Mouse (Mus musculus): ENCODE results near the gene Cntnap5a. TPM values are rescaled to one million over a fixed set of nuclear protein-coding genes. Genes with fewer than 3 reads are reported as not detected.

Gene Cntnap5a
- polyA plus RNA-seq, 1 experiment from 2014 or later: not detected

GRCm38 (mm10) chr1:116311512-116311911, 627.0 kb downstream of the Cntnap5a start:
- H3K4me3 ChIP-seq (replicated peaks; ENCODE audit: low read depth, low read length): no peak overlapping the region
- TF ChIP-seq CTCF (IDR thresholded peaks at IDR 0.05; ENCODE audit: low read depth): no peak
- H3K4me1 ChIP-seq (replicated peaks; ENCODE audit: insufficient read depth, low read length): no peaks in the 10 kb centered on the region
- H3K27me3 ChIP-seq (ENCODE audit: insufficient read depth, low read length): no peaks in the 10 kb centered on the region
- H3K4me2 ChIP-seq (ENCODE audit: low read length): no peak overlapping the region
- H3K9ac ChIP-seq (ENCODE audit: low read depth, low read length): no peak overlapping the region
- ATAC-seq (replicated peaks; ENCODE audit: low FRiP score, low read depth) (no peak), DNase-seq (ENCODE audit: low spot score) (no peak)
- WGBS: 38% methylated on average over 3 of the region's 3 CpGs
- no peaks in the 10 kb centered on the region for H3K9me3 ChIP-seq (replicated peaks; ENCODE audit: low read length)
- no peak overlapping the region for H3K27ac ChIP-seq
- no peaks in the 10 kb centered on the region for H3K36me3 ChIP-seq (ENCODE audit: insufficient read depth, low read length)

GRCm38 (mm10) chr1:116313269-116313668, 628.7 kb downstream of the Cntnap5a start:
- Histone ChIP-seq H3K36me3 (ENCODE audit: insufficient read depth, low read length) (no peaks in the 10 kb centered on the region), H3K4me1 (replicated peaks; ENCODE audit: insufficient read depth, low read length) (no peaks in the 10 kb centered on the region), H3K9ac (ENCODE audit: low read depth, low read length) (no peak overlapping the region), H3K4me3 (replicated peaks; ENCODE audit: low read depth, low read length) (no peak overlapping the region), H3K27ac (no peak overlapping the region), H3K27me3 (ENCODE audit: insufficient read depth, low read length) (no peaks in the 10 kb centered on the region), H3K9me3 (replicated peaks; ENCODE audit: low read length) (no peaks in the 10 kb centered on the region), H3K4me2 (ENCODE audit: low read length) (no peak overlapping the region)
- TF ChIP-seq CTCF (IDR thresholded peaks at IDR 0.05; ENCODE audit: low read depth): peak; percentile 57
- DNase-seq (ENCODE audit: low spot score): peak; percentile 12
- no peak for ATAC-seq (replicated peaks; ENCODE audit: low FRiP score, low read depth)

DNA sequence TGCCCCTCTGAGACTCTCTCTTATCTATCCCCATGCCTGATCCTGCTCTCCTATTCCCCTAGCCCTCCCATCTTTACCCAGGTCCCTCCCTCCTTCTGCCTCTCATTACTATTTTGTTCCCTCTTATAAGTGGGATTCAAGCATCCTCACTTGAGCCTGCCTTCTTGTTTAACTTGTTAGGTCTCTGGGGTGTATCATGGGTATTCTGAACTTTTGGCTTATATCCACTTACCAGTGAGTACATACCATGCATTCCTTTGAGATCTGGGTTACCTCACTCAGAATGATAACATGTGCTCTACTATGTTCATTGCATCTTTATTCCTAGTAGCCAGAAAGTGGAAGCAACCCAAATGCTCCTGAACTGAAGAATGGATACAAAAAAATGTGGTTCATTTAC, 639.9 kb downstream of the Cntnap5a start:
- ATAC-seq (replicated peaks; ENCODE audit: low FRiP score, low read depth): no peak
- H3K4me2 ChIP-seq (ENCODE audit: low read length): no peak overlapping the region
- H3K9ac ChIP-seq (ENCODE audit: low read depth, low read length): no peak overlapping the region
- H3K27ac ChIP-seq: no peak overlapping the region
- no peaks in the 10 kb centered on the region for H3K4me1 ChIP-seq (replicated peaks; ENCODE audit: insufficient read depth, low read length)
- no peak for DNase-seq (ENCODE audit: low spot score)
- H3K4me3 ChIP-seq (replicated peaks; ENCODE audit: low read depth, low read length): no peak overlapping the region
- no peak for TF ChIP-seq CTCF (IDR thresholded peaks at IDR 0.05; ENCODE audit: low read depth)
- H3K9me3 ChIP-seq (replicated peaks; ENCODE audit: low read length): no peaks in the 10 kb centered on the region
- no peaks in the 10 kb centered on the region for H3K36me3 ChIP-seq (ENCODE audit: insufficient read depth, low read length)
- H3K27me3 ChIP-seq (ENCODE audit: insufficient read depth, low read length): no peaks in the 10 kb centered on the region

- Histone ChIP-seq H3K36me3 (ENCODE audit: insufficient read depth, low read length) (no peaks in the 10 kb centered on the region), H3K4me2 (ENCODE audit: low read length) (no peak overlapping the region), H3K4me1 (replicated peaks; ENCODE audit: insufficient read depth, low read length) (no peaks in the 10 kb centered on the region), H3K27me3 (ENCODE audit: insufficient read depth, low read length) (no peaks in the 10 kb centered on the region), H3K4me3 (replicated peaks; ENCODE audit: low read depth, low read length) (no peak overlapping the region), H3K9ac (ENCODE audit: low read depth, low read length) (no peak overlapping the region), H3K9me3 (replicated peaks; ENCODE audit: low read length) (no peaks in the 10 kb centered on the region), H3K27ac (no peak overlapping the region)
- ATAC-seq (replicated peaks; ENCODE audit: low FRiP score, low read depth): no peak
- DNase-seq (ENCODE audit: low spot score): no peak
- no peak for TF ChIP-seq CTCF (IDR thresholded peaks at IDR 0.05; ENCODE audit: low read depth)
Observed at GRCm38 (mm10) chr1:116353669-116354068, 669.1 kb downstream of the Cntnap5a start.

DNA sequence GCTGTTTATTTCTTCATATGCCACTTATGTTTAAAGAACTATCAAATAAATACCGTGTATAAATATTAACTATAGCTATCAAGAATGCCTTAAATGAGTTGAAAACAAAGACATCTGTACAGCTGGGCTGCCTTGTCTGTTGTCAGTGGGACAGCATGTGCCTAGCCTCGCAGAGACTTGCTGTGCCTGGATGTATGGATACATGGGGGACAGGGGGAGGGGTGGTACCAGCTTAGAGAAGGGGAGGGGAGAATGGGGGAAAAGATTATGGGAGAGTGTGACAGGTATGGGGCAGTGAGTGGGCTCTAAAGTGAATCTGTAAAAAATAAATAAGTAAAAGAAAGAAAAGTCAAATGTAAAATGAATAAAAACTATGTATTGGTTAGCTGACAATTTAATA, 681.0 kb downstream of the Cntnap5a start:
- no peak for TF ChIP-seq CTCF (IDR thresholded peaks at IDR 0.05; ENCODE audit: low read depth)
- Histone ChIP-seq H3K4me2 (ENCODE audit: low read length) (no peak overlapping the region), H3K9me3 (replicated peaks; ENCODE audit: low read length) (no peaks in the 10 kb centered on the region), H3K27ac (no peak overlapping the region), H3K9ac (ENCODE audit: low read depth, low read length) (no peak overlapping the region), H3K36me3 (ENCODE audit: insufficient read depth, low read length) (no peaks in the 10 kb centered on the region), H3K4me3 (replicated peaks; ENCODE audit: low read depth, low read length) (no peak overlapping the region), H3K4me1 (replicated peaks; ENCODE audit: insufficient read depth, low read length) (no peaks in the 10 kb centered on the region), H3K27me3 (ENCODE audit: insufficient read depth, low read length) (no peaks in the 10 kb centered on the region)
- no peak for ATAC-seq (replicated peaks; ENCODE audit: low FRiP score, low read depth)
- no peak for DNase-seq (ENCODE audit: low spot score)
- WGBS: 52% methylated on average over 2 of the region's 2 CpGs

- DNase-seq (ENCODE audit: low spot score) (no peak), ATAC-seq (replicated peaks; ENCODE audit: low FRiP score, low read depth) (no peak)
- no peak overlapping the region for H3K4me3 ChIP-seq (replicated peaks; ENCODE audit: low read depth, low read length)
- H3K9me3 ChIP-seq (replicated peaks; ENCODE audit: low read length): no peaks in the 10 kb centered on the region
- H3K4me1 ChIP-seq (replicated peaks; ENCODE audit: insufficient read depth, low read length): no peaks in the 10 kb centered on the region
- no peak overlapping the region for H3K27ac ChIP-seq
- 56% methylated on average over 2 of the region's 2 CpGs for WGBS
- no peak for TF ChIP-seq CTCF (IDR thresholded peaks at IDR 0.05; ENCODE audit: low read depth)
- no peaks in the 10 kb centered on the region for H3K36me3 ChIP-seq (ENCODE audit: insufficient read depth, low read length)
- H3K9ac ChIP-seq (ENCODE audit: low read depth, low read length): no peak overlapping the region
- H3K27me3 ChIP-seq (ENCODE audit: insufficient read depth, low read length): no peaks in the 10 kb centered on the region
- no peak overlapping the region for H3K4me2 ChIP-seq (ENCODE audit: low read length)
Observed at GRCm38 (mm10) chr1:116366171-116366570, 681.6 kb downstream of the Cntnap5a start.

GRCm38 (mm10) chr1:116366806-116367205, 682.2 kb downstream of the Cntnap5a start:
- no peak overlapping the region for H3K9ac ChIP-seq (ENCODE audit: low read depth, low read length)
- H3K27me3 ChIP-seq (ENCODE audit: insufficient read depth, low read length): no peaks in the 10 kb centered on the region
- ATAC-seq (replicated peaks; ENCODE audit: low FRiP score, low read depth) (no peak), DNase-seq (ENCODE audit: low spot score) (no peak)
- H3K4me1 ChIP-seq (replicated peaks; ENCODE audit: insufficient read depth, low read length): no peaks in the 10 kb centered on the region
- no peak overlapping the region for H3K4me2 ChIP-seq (ENCODE audit: low read length)
- H3K9me3 ChIP-seq (replicated peaks; ENCODE audit: low read length): no peaks in the 10 kb centered on the region
- no peak overlapping the region for H3K27ac ChIP-seq
- no peak overlapping the region for H3K4me3 ChIP-seq (replicated peaks; ENCODE audit: low read depth, low read length)
- no peak for TF ChIP-seq CTCF (IDR thresholded peaks at IDR 0.05; ENCODE audit: low read depth)
- H3K36me3 ChIP-seq (ENCODE audit: insufficient read depth, low read length): no peaks in the 10 kb centered on the region
